Mouse (Mus musculus) limb, embryonic 14.5 days (tissue): Measurements from ENCODE around the gene Itgb7. TPM values are rescaled to one million over a fixed set of nuclear protein-coding genes. Genes with fewer than 3 reads are reported as not detected.

Source experiments
- ATAC-seq: fragments of 200-750 bp; cut with Nextera tagmentation; 2 replicates; pipeline ENCODE4 v1.8.0; 2017; ENCODE audit warnings: low read depth, moderate number of reproducible peaks, moderate TSS enrichment; ENCODE audit not compliant: low FRiP score
- DNase-seq: peaks from one replicate; pipeline ENCODE4 v3.0.0-alpha.2; 2015; ENCODE audit warnings: low spot score
- H3K27ac ChIP-seq: fragments of 300-500 bp; sonication (generic); replicated peaks from 2 replicates; pipeline ENCODE4 v1.5.1; 2014; ENCODE audit warnings: low read depth, mild to moderate bottlenecking, low read length, moderate library complexity, mixed read lengths
- H3K27me3 ChIP-seq: fragments of 300-500 bp; sonication (generic); 2 replicates; pipeline ENCODE4 v1.6.1; 2014; ENCODE audit warnings: low read length, mixed read lengths; ENCODE audit not compliant: control insufficient read depth, insufficient read depth
- H3K36me3 ChIP-seq: fragments of 300-500 bp; sonication (generic); 2 replicates; pipeline ENCODE4 v1.6.1; 2014; ENCODE audit warnings: mild to moderate bottlenecking, low read length, moderate library complexity, mixed read lengths; ENCODE audit not compliant: control insufficient read depth, insufficient read depth
- H3K4me1 ChIP-seq: fragments of 300-500 bp; sonication (generic); 2 replicates; pipeline ENCODE4 v1.6.1; 2014; ENCODE audit warnings: antibody characterized with exemption, low read length, mixed read lengths; ENCODE audit not compliant: control insufficient read depth, insufficient read depth
- H3K4me2 ChIP-seq: fragments of 300-500 bp; sonication (generic); replicated peaks from 2 replicates; pipeline ENCODE4 v1.6.1; 2014; ENCODE audit warnings: low read depth, mild to moderate bottlenecking, low read length, moderate library complexity; ENCODE audit not compliant: severe bottlenecking
- H3K4me3 ChIP-seq: fragments of 300-500 bp; sonication (generic); replicated peaks from 2 replicates; pipeline ENCODE4 v1.5.1; 2014; ENCODE audit warnings: low read length
- H3K9ac ChIP-seq: fragments of 300-500 bp; sonication (generic); 2 replicates; pipeline ENCODE4 v1.6.1; 2014; ENCODE audit warnings: mild to moderate bottlenecking, low read depth, low read length, moderate library complexity; ENCODE audit not compliant: severe bottlenecking
- H3K9me3 ChIP-seq: fragments of 300-500 bp; sonication (generic); 2 replicates; pipeline ENCODE4 v1.6.1; 2016; ENCODE audit warnings: low read length; ENCODE audit not compliant: control insufficient read depth
- POLR2A ChIP-seq: fragments of 200-500 bp; IDR thresholded peaks from 2 replicates; pipeline ENCODE4 v1.8.0; 2012; ENCODE audit warnings: inconsistent platforms, mild to moderate bottlenecking, moderate library complexity, borderline replicate concordance; ENCODE audit not compliant: insufficient read depth, insufficient read length; ENCODE audit errors: extremely low read depth
- WGBS: fragments of 180-500 bp; shearing (Covaris S2); extraction: QIAGEN DNeasy Blood & Tissue Kit; methylation state at CpG from one replicate; pipeline ENCODE4 v1.1.7; 2014; 5-methylcytosine and 5-hydroxymethylcytosine counted together
- polyA plus RNA-seq, 2 experiments: library from polyadenylated mRNA; depleted of rRNA in 1 of 2; stranded (reverse) in 1 of 2; unstranded in 1 of 2; fragments of >200 nt; fragmentation: Nextera tagmentation in 1 of 2; extraction: Ambion mirVana in 1 of 2; gene quantifications; 2 replicates each; pipeline versions ENCODE4 v1.2.1 to v1.2.3; 2012 to 2014

Itgb7 gene
- polyA plus RNA-seq, 2 experiments: 2.7 to 4.2 TPM

- Histone ChIP-seq H3K4me3 (no peak overlapping the region), H3K4me2 (no peak overlapping the region), H3K4me1 (peaks cover 6% of the 10 kb centered on the region), H3K9ac (no peak overlapping the region), H3K36me3 (peaks cover 84% of the 10 kb centered on the region), H3K9me3 (no peaks in the 10 kb centered on the region), H3K27me3 (no peaks in the 10 kb centered on the region), H3K27ac (no peak overlapping the region)
- TF ChIP-seq POLR2A: no peak
- WGBS: 92% methylated on average over 4 of the region's 4 CpGs
- ATAC-seq (no peak), DNase-seq (no peak)
Observed at GRCm38 (mm10) chr15:102210816-102211215, 20.9 kb downstream of the Itgb7 start.

DNA sequence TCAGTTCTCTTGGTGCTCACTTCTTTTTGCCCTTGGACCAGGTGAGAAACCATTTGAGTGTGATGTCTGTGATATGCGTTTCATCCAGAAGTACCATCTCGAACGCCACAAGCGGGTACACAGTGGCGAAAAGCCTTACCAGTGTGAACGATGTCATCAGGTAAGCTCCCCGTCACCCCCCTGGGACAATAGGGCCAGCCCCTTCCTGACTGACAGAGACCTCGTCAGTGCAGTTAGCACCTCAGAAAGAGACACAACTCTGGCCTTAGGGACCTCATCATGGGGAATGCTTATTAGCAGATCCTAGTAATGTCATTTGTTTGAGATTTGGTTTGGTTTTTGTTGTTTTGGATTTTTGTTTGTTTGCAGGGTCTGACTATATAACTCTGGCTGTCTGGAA is 22.6 kb downstream of the Itgb7 start:
- 88% methylated on average over 8 of the region's 8 CpGs for WGBS
- TF ChIP-seq POLR2A: no peak

DNA sequence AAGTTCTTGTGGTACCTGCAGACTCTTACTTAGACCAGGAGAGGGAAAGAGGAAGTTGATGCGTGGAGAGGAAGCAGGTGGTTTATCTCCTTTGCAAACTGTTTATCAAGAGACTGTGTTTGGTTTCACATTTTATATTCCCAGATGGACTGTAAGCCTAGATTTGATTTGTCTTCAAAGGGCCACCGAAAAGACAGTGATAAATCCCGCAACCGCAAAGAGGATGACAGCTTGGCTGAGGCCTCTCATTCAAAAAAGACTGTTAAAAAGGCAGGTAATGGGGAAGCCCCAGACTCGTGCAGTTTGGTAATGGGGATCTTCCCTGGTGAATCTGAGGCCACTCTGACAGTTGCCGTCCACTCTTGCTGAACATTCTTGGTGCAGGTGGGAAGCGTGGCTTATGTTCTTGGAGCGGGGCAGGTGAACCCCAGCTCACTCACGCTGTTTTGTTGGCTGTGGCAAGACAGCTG is 23.6 kb downstream of the Itgb7 start:
- ATAC-seq: no peak
- no peak overlapping the region for H3K4me3 ChIP-seq
- DNase-seq: no peak
- TF ChIP-seq POLR2A: no peak
- no peaks in the 10 kb centered on the region for H3K9me3 ChIP-seq
- H3K36me3 ChIP-seq: peaks cover 74% of the 10 kb centered on the region
- H3K4me2 ChIP-seq: no peak overlapping the region
- peaks cover 20% of the 10 kb centered on the region for H3K4me1 ChIP-seq
- WGBS: 86% methylated on average over 9 of the region's 9 CpGs
- H3K27ac ChIP-seq: no peak overlapping the region
- H3K27me3 ChIP-seq: no peaks in the 10 kb centered on the region
- H3K9ac ChIP-seq: no peak overlapping the region

More for the DNA sequence above, 22.6 kb downstream of the Itgb7 start:
- DNase-seq: no peak
- no peak for ATAC-seq
- Histone ChIP-seq H3K4me2 (no peak overlapping the region), H3K9me3 (no peaks in the 10 kb centered on the region), H3K36me3 (peaks cover 83% of the 10 kb centered on the region), H3K4me1 (peaks cover 20% of the 10 kb centered on the region), H3K9ac (no peak overlapping the region), H3K27ac (no peak overlapping the region), H3K4me3 (no peak overlapping the region), H3K27me3 (no peaks in the 10 kb centered on the region)

- ATAC-seq: no peak
- 88% methylated on average over 3 of the region's 3 CpGs for WGBS
- H3K27me3 ChIP-seq: no peaks in the 10 kb centered on the region
- no peak overlapping the region for H3K9ac ChIP-seq
- no peak overlapping the region for H3K4me3 ChIP-seq
- H3K4me1 ChIP-seq: peaks cover 22% of the 10 kb centered on the region
- H3K27ac ChIP-seq: no peak overlapping the region
- peaks cover 66% of the 10 kb centered on the region for H3K36me3 ChIP-seq
- no peak for TF ChIP-seq POLR2A
- no peaks in the 10 kb centered on the region for H3K9me3 ChIP-seq
- H3K4me2 ChIP-seq: no peak overlapping the region
- no peak for DNase-seq
Observed at GRCm38 (mm10) chr15:102207351-102207750, 24.4 kb downstream of the Itgb7 start.

GRCm38 (mm10) chr15:102205779-102206178 is 26.0 kb downstream of the Itgb7 start:
- ATAC-seq (no peak), DNase-seq (peak; percentile 71)
- no peaks in the 10 kb centered on the region for H3K27me3 ChIP-seq
- H3K9me3 ChIP-seq: no peaks in the 10 kb centered on the region
- peaks cover 23% of the 10 kb centered on the region for H3K4me1 ChIP-seq
- H3K4me2 ChIP-seq: peak overlapping the region; percentile 75
- WGBS: 49% methylated on average over 8 of the region's 8 CpGs
- peak overlapping the region; percentile 80 for H3K4me3 ChIP-seq
- peaks cover 58% of the 10 kb centered on the region for H3K36me3 ChIP-seq
- H3K9ac ChIP-seq: peak overlapping the region; percentile 95
- no peak for TF ChIP-seq POLR2A
- H3K27ac ChIP-seq: peak overlapping the region; percentile 28; the same call in 1 of the 2 replicates
